Mouse (Mus musculus) hindbrain, embryonic 11.5 days (tissue): Measurements from ENCODE around the gene Gimap4. TPM values are rescaled to one million over a fixed set of nuclear protein-coding genes. Genes with fewer than 3 reads are reported as not detected.
"Not testable (repeated sequence)": the region's sequence is repeated elsewhere in the genome, so short reads cannot be mapped to it uniquely, and the experiment has no call there.

Experiments
- ATAC-seq: fragments of 200-750 bp; cut with Nextera tagmentation; 2 replicates; pipeline ENCODE4 v1.8.0; 2017; ENCODE audit warnings: mild to moderate bottlenecking, moderate TSS enrichment, moderate library complexity; ENCODE audit not compliant: low FRiP score
- DNase-seq: peaks from one replicate; pipeline ENCODE4 v3.0.0-alpha.2; 2015; ENCODE audit warnings: low spot score
- H3K27ac ChIP-seq: fragments of 300-500 bp; sonication (generic); 2 replicates; pipeline ENCODE4 v1.5.1; 2014; ENCODE audit warnings: mild to moderate bottlenecking, low read depth, low read length
- H3K27me3 ChIP-seq: fragments of 300-500 bp; sonication (generic); 2 replicates; pipeline ENCODE4 v1.6.1; 2014; ENCODE audit warnings: mild to moderate bottlenecking, low read length, moderate library complexity, mixed read lengths; ENCODE audit not compliant: control insufficient read depth, insufficient read depth
- H3K36me3 ChIP-seq: fragments of 300-500 bp; sonication (generic); 2 replicates; pipeline ENCODE4 v1.6.1; 2014; ENCODE audit warnings: mild to moderate bottlenecking, low read length, moderate library complexity, mixed read lengths; ENCODE audit not compliant: control insufficient read depth, insufficient read depth
- H3K4me1 ChIP-seq: fragments of 300-500 bp; sonication (generic); replicated peaks from 2 replicates; pipeline ENCODE4 v1.6.1; 2014; ENCODE audit warnings: low read length, mixed read lengths; ENCODE audit not compliant: control insufficient read depth, insufficient read depth
- H3K4me2 ChIP-seq: fragments of 300-500 bp; sonication (generic); replicated peaks from 2 replicates; pipeline ENCODE4 v1.6.1; 2014; ENCODE audit warnings: mild to moderate bottlenecking, low read depth, low read length
- H3K4me3 ChIP-seq: fragments of 300-500 bp; sonication (generic); 2 replicates; pipeline ENCODE4 v1.5.1; 2014; ENCODE audit warnings: low read depth, low read length
- H3K9ac ChIP-seq: fragments of 300-500 bp; sonication (generic); 2 replicates; pipeline ENCODE4 v1.6.1; 2014; ENCODE audit warnings: low read depth, low read length
- H3K9me3 ChIP-seq: fragments of 300-500 bp; sonication (generic); 2 replicates; pipeline ENCODE4 v1.6.1; 2016; ENCODE audit warnings: low read length; ENCODE audit not compliant: control insufficient read depth
- WGBS: fragments of 180-500 bp; shearing (Covaris S2); extraction: QIAGEN DNeasy Blood & Tissue Kit; methylation state at CpG from one replicate; pipeline ENCODE4 v1.1.7; 2014; 5-methylcytosine and 5-hydroxymethylcytosine counted together
- polyA plus RNA-seq: library from polyadenylated mRNA; unstranded; fragments of >200 nt; fragmentation: Nextera tagmentation; extraction: Ambion mirVana; gene quantifications from 2 replicates; pipeline ENCODE4 v1.2.1, GENCODE M21; 2014

Gimap4 gene
- polyA plus RNA-seq, 1 experiment from 2014 or later = 3.3 TPM

- no peak for ATAC-seq
- Histone ChIP-seq H3K9ac (no peak overlapping the region), H3K27me3 (no peaks in the 10 kb centered on the region), H3K4me1 (peaks cover 3% of the 10 kb centered on the region; the same call in 1 of the 2 replicates), H3K4me2 (no peak overlapping the region), H3K4me3 (no peak overlapping the region), H3K27ac (no peak overlapping the region), H3K9me3 (no peaks in the 10 kb centered on the region), H3K36me3 (no peaks in the 10 kb centered on the region)
- DNase-seq = no peak
- WGBS = 87% methylated on average over 6 of the region's 6 CpGs
Measured at GRCm38 (mm10) chr6:48679701-48680100, 4.6 kb upstream of the Gimap4 start.

DNA sequence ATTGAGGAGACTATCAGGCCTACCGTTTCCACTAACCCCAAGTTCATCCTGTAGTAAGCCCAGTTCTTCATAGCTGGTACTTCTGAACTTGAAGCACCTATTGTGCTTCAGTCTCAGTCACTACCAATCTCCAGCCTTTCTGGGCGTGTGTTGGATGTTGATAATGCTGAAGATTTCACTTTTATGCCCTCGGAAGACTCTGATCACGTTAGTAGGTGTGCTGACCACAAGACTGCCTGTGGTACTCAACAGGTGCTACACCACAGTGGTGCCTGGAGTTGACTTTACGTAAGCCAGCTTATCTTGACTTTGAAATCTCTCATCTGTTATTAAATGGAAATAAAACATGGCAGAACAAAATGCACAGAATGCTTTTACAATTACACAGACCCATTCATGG lies 3.9 kb upstream of the Gimap4 start:
- Histone ChIP-seq H3K36me3 (no peaks in the 10 kb centered on the region), H3K27ac (no peak overlapping the region), H3K4me3 (no peak overlapping the region), H3K4me1 (peaks cover 3% of the 10 kb centered on the region; the same call in 1 of the 2 replicates), H3K9ac (no peak overlapping the region), H3K27me3 (no peaks in the 10 kb centered on the region), H3K9me3 (no peaks in the 10 kb centered on the region), H3K4me2 (no peak overlapping the region)
- 82% methylated on average over 5 of the region's 5 CpGs for WGBS
- DNase-seq = no peak
- ATAC-seq = no peak

DNA sequence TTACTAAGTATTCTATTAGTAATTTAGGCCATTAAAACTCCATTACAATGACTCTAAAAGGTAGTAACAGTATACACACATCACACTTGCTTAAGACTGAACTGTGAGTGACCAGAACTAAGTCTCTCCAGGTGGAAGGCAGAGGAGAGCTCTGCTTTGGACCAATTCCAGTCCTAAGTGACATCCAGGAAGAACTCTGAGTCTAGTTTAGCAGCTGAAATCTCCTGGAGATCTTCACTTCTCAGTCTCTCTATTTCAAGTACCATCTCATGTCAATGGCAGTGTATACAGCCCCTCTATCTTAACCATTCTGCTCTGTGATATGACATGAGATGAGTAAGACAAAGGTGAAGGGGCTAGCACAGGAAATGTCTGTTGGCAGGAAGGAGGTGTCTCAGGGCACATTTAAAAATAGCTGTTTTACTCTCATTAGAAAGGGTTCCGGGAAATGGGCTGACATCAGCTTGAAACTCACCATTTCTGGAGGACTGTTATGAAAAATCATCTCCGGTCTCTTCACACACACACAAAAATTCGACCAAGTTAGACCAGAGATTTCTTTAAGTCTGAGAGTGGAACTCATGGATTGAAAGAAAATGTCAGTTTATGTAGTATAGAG lies 2.8 kb upstream of the Gimap4 start:
- Histone ChIP-seq H3K4me2 (no peak overlapping the region), H3K27me3 (no peaks in the 10 kb centered on the region), H3K4me3 (no peak overlapping the region), H3K27ac (no peak overlapping the region), H3K36me3 (no peaks in the 10 kb centered on the region), H3K9ac (no peak overlapping the region), H3K4me1 (no peaks in the 10 kb centered on the region), H3K9me3 (no peaks in the 10 kb centered on the region)
- DNase-seq (no peak), ATAC-seq (no peak)
- 78% methylated on average over 3 of the region's 3 CpGs for WGBS

DNA sequence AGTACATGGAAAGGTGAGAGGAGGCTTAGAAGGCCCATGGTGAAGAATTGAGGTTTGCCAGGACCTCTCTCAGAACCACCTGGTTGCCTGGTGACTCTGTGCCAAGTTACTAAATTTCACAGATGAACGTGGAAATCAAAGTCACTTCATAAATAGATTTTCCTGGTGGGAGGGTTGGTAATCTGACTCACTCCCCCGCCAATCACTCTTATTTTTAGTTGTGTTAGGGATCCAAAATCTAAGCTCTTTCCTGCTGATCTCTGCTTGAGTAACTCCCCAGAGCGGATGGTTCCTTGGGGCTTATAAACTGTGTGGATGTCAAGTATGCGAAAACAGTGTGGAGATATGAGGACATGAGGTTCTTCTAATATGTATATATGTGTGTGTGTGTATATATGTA lies 2.1 kb upstream of the Gimap4 start:
- Histone ChIP-seq H3K27ac (no peak overlapping the region), H3K4me2 (no peak overlapping the region), H3K36me3 (no peaks in the 10 kb centered on the region), H3K4me3 (no peak overlapping the region), H3K9ac (no peak overlapping the region), H3K27me3 (no peaks in the 10 kb centered on the region), H3K9me3 (no peaks in the 10 kb centered on the region), H3K4me1 (no peaks in the 10 kb centered on the region)
- DNase-seq (no peak), ATAC-seq (no peak)
- 77% methylated on average over 4 of the region's 4 CpGs for WGBS

GRCm38 (mm10) chr6:48683263-48683821 lies 1.0 kb upstream of the Gimap4 start:
- H3K36me3 ChIP-seq, H3K4me2 ChIP-seq, H3K9me3 ChIP-seq, H3K4me1 ChIP-seq, DNase-seq, H3K27me3 ChIP-seq, H3K9ac ChIP-seq, H3K27ac ChIP-seq, H3K4me3 ChIP-seq, ATAC-seq: not testable (repeated sequence)
- 94% methylated on average over 3 of the region's 4 CpGs for WGBS

DNA sequence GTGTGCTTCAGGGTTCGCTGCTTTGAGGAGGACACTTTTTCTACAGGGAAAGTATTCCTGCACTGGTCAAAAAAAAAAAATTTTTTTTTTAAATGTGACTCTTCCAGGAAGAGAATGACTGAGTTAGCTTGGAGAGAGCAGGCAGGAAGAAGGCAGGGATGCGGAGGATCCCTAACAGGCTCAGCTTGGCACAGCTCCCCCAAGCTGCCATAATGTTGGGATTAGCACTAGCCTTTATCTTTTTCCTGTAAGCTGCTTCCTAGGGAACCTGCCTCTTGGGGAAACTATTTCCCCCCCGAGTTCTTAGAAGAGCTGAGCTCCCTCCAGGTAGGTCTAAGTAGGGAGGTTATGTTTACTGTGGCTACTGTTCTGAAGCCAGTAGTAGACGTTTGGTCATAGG lies 457 bp downstream of the Gimap4 start:
- Histone ChIP-seq H3K4me2 (no peak overlapping the region), H3K4me3 (no peak overlapping the region), H3K9me3 (no peaks in the 10 kb centered on the region), H3K27me3 (no peaks in the 10 kb centered on the region), H3K36me3 (no peaks in the 10 kb centered on the region), H3K27ac (no peak overlapping the region), H3K9ac (no peak overlapping the region), H3K4me1 (no peaks in the 10 kb centered on the region)
- DNase-seq (no peak), ATAC-seq (no peak)
- 64% methylated on average over 4 of the region's 4 CpGs for WGBS

DNA sequence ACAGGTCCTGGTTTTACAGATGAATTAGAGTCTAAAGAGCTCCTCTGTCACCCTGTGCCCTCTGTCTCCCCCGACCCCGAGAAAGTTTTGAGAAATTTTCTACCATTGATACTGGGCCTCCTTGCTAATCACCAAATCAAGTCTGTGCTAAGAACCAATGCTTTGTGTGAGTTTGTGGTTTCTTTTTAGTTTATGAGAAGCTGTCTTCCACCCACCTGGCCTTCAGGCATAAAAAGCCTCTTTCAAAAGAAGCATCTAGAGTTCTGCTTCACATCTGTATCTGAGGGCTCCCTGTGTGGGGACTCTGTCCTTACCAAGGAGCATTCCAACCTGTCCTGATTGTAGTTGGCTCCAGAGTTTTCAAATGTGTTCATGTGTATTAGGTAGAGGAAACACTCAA lies 902 bp downstream of the Gimap4 start:
- DNase-seq (no peak), ATAC-seq (no peak)
- no peaks in the 10 kb centered on the region for H3K9me3 ChIP-seq
- H3K36me3 ChIP-seq = no peaks in the 10 kb centered on the region
- H3K27ac ChIP-seq = no peak overlapping the region
- H3K4me3 ChIP-seq = no peak overlapping the region
- WGBS = 92% methylated on average over 2 of the region's 2 CpGs
- no peaks in the 10 kb centered on the region for H3K4me1 ChIP-seq
- no peaks in the 10 kb centered on the region for H3K27me3 ChIP-seq
- no peak overlapping the region for H3K4me2 ChIP-seq
- no peak overlapping the region for H3K9ac ChIP-seq

DNA sequence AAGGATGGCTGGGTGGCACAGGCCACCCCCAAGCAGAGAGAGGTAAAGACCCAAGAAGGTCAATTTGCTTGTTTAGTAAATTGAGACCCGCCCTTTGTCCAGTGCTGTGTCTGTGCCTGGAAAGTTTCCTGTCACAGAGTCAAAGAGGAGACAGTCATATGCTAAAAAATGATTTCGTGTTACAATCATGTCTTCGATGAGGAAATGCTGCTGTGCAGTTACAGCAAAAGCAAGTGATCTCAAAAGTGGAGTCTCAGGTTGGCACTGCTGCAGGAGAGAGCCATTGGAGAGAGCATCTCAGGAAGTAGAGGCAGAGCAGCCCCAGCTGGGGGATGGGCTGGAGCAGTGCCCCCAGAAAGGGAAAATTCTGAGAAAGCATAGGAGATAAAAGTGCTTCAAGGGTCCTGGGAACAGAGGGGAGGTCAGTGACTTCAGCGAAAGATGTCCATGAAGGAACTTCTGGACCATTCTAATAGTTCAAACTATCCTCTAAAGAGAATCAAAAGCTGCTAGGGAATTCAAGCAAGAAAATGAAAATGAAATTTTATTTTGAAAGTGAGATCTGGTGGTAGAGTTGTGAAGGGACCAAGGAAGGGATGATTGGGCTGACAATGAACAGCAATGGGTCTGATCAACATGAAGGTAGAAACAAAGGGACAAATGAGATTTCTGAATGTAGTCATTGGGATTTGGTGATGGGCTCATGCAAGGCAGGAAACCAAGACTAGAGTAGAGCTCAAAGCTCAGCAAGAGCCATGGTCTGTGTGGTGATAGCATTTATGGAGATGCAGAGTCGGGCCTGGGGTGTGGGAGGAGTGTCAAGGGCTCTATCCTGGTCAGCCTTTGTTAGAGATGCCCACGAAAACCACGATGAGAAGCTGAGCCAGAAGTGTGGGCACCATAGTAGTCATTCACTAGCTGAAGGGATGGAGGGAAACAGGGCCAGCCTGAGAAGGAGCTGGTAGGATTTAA lies 1.6 kb downstream of the Gimap4 start:
- WGBS = 81% methylated on average over 7 of the region's 7 CpGs
- no peak for DNase-seq
- H3K4me3 ChIP-seq = no peak overlapping the region

More for the DNA sequence above, 1.6 kb downstream of the Gimap4 start:
- Histone ChIP-seq H3K27me3 (no peaks in the 10 kb centered on the region), H3K9me3 (no peaks in the 10 kb centered on the region), H3K27ac (no peak overlapping the region), H3K4me2 (no peak overlapping the region), H3K36me3 (no peaks in the 10 kb centered on the region), H3K4me1 (no peaks in the 10 kb centered on the region), H3K9ac (no peak overlapping the region)
- no peak for ATAC-seq
